In the genomic region with DNA sequence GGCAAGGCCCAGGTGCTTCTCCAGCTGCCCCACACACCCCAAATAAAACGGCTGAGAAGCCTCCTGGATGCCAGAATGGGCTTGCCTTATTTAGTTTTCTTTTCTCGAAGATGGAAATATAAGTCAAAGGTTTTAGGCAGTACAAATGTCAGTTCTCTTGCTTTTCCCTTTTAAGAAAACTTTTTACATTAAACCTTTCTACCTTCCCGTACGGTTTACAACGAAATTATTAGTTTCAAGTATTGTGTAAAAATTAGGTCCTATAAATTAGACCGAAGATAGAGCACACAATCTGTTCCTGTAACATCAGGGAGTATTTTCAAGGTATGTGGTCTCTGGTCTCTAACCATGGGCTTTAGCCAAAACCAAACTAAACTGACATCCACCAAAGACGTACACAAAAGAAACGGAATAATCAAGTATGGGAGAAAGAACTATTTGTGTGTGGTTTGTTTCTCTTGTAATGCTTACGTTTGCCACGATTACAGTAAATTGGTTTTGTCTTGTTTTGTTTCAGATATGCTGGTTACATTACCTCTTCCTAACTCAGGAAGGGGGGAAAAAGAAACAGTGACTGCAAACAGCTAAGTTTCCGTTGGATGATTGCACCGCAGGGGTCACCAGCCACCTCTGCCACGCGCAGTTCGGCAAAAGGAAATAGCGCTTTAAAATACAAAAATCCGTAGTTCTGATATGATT, we compare ENCODE assay signal across 9 mouse cellular contexts. TPM values are rescaled to one million over a fixed set of nuclear protein-coding genes. Genes with fewer than 3 reads are reported as not detected.
A peak's percentile ranks its signal among the peaks of the same experiment; 100 is the strongest.
DNase-seq lines count a peak whose midpoint lies in the region; ATAC-seq lines count a peak whose summit lies in the region.
"Had no signal": no experiment of that assay in that cellular context is flagged by ENCODE, and none has a peak within 500 bp of the region (broad histone marks: within the 10 kb centered on the region; RNA-seq: fewer than 3 reads in every experiment).

No protein-coding gene starts in this region.

- DNase-seq in kidney, postnatal 4 days: no peak
- DNase-seq in urinary bladder, adult 18-20 months (ENCODE audit: low spot score in 2 of 2): no peak
- DNase-seq in gastrocnemius, postnatal 4 days (ENCODE audit: low spot score in 2 of 2): no peak
- no peak for DNase-seq in adrenal gland, postnatal 14 days

- H3K27ac ChIP-seq in kidney, embryonic 16.5 days (ENCODE audit: low read length): peak overlapping the region; percentile 95
- H3K27ac ChIP-seq in embryonic facial prominence, embryonic 15.5 days (replicated peaks): 0 out of 2 replicates have a peak overlapping the region, but pooled peaks have one; percentile 41
- H3K27ac ChIP-seq in intestine, embryonic 15.5 days: no peak overlapping the region
- no peak overlapping the region for H3K27ac ChIP-seq in neural tube, embryonic 12.5 days

- H3K27me3 ChIP-seq in kidney, embryonic 16.5 days (ENCODE audit: insufficient read depth, low read length): peaks cover 26% of the 10 kb centered on the region
- H3K27me3 ChIP-seq in embryonic facial prominence, embryonic 15.5 days: peaks cover 60% of the 10 kb centered on the region
- H3K27me3 ChIP-seq in intestine, embryonic 15.5 days (replicated peaks): peaks cover 51% of the 10 kb centered on the region
- H3K27me3 ChIP-seq in neural tube, embryonic 12.5 days (replicated peaks): peaks cover 59% of the 10 kb centered on the region

- 7% methylated on average over 17 of the region's 17 CpGs for WGBS in kidney, embryonic 16.5 days
- WGBS in embryonic facial prominence, embryonic 15.5 days: 6% methylated on average over 17 of the region's 17 CpGs
- WGBS in intestine, embryonic 15.5 days: 9% methylated on average over 17 of the region's 17 CpGs
- WGBS in neural tube, embryonic 12.5 days: 3% methylated on average over 17 of the region's 17 CpGs

- peak overlapping the region; percentile 87 for H3K4me2 ChIP-seq in kidney, embryonic 16.5 days (replicated peaks; ENCODE audit: low read depth, low read length)
- H3K4me2 ChIP-seq in embryonic facial prominence, embryonic 15.5 days (replicated peaks): peak overlapping the region; percentile 93
- H3K4me2 ChIP-seq in intestine, embryonic 15.5 days (replicated peaks): peak overlapping the region; percentile 80
- peak overlapping the region; percentile 89 for H3K4me2 ChIP-seq in neural tube, embryonic 12.5 days (replicated peaks)

- H3K4me3 ChIP-seq in kidney, embryonic 16.5 days (ENCODE audit: low read length): peak overlapping the region; percentile 56
- peak overlapping the region; percentile 55 for H3K4me3 ChIP-seq in embryonic facial prominence, embryonic 15.5 days (replicated peaks)
- H3K4me3 ChIP-seq in intestine, embryonic 15.5 days (replicated peaks): peak overlapping the region; percentile 55
- peak overlapping the region; percentile 59 for H3K4me3 ChIP-seq in neural tube, embryonic 12.5 days

- no peaks in the 10 kb centered on the region for H3K36me3 ChIP-seq in kidney, embryonic 16.5 days (ENCODE audit: insufficient read depth, low read length)
- no peaks in the 10 kb centered on the region for H3K36me3 ChIP-seq in embryonic facial prominence, embryonic 15.5 days
- no peaks in the 10 kb centered on the region for H3K36me3 ChIP-seq in intestine, embryonic 15.5 days
- H3K36me3 ChIP-seq in neural tube, embryonic 12.5 days: no peaks in the 10 kb centered on the region

- H3K9ac ChIP-seq in kidney, embryonic 16.5 days (replicated peaks; ENCODE audit: low read length): peak overlapping the region; percentile 79
- 0 out of 2 replicates have a peak overlapping the region, but pooled peaks have one; percentile 9 for H3K9ac ChIP-seq in embryonic facial prominence, embryonic 15.5 days
- H3K9ac ChIP-seq in intestine, embryonic 15.5 days: no peak overlapping the region
- peak overlapping the region; percentile 38; the same call in 1 of the 2 replicates for H3K9ac ChIP-seq in neural tube, embryonic 12.5 days

- H3K4me1 ChIP-seq in kidney, embryonic 16.5 days (ENCODE audit: insufficient read depth, low read length): peaks cover 35% of the 10 kb centered on the region
- peaks cover 33% of the 10 kb centered on the region for H3K4me1 ChIP-seq in embryonic facial prominence, embryonic 15.5 days
- peaks cover 25% of the 10 kb centered on the region for H3K4me1 ChIP-seq in intestine, embryonic 15.5 days (replicated peaks)
- peaks cover 25% of the 10 kb centered on the region for H3K4me1 ChIP-seq in neural tube, embryonic 12.5 days

- H3K9me3 ChIP-seq in kidney, embryonic 16.5 days (ENCODE audit: low read length): no peaks in the 10 kb centered on the region
- no peaks in the 10 kb centered on the region for H3K9me3 ChIP-seq in embryonic facial prominence, embryonic 15.5 days (replicated peaks)
- H3K9me3 ChIP-seq in intestine, embryonic 15.5 days: no peaks in the 10 kb centered on the region
- no peaks in the 10 kb centered on the region for H3K9me3 ChIP-seq in neural tube, embryonic 12.5 days

- ATAC-seq in kidney, embryonic 16.5 days (ENCODE audit: low FRiP score, low TSS enrichment): no peak
- ATAC-seq in embryonic facial prominence, embryonic 15.5 days (ENCODE audit: insufficient number of reproducible peaks, low FRiP score, low TSS enrichment, low read depth): no peak
- no peak for ATAC-seq in intestine, embryonic 15.5 days
- no peak for ATAC-seq in neural tube, embryonic 12.5 days (ENCODE audit: low FRiP score, low read depth)
- ATAC-seq: Patski had no signal

RNA-seq across cellular contexts. Expression of a gene that starts 41.3 kb away (rescaled TPM):
- polyA plus RNA-seq in kidney, embryonic 16.5 days (2015; fragmentation: Nextera tagmentation; extraction: Ambion mirVana): 78.3 and 80.4 TPM in 2 replicates
- polyA plus RNA-seq in embryonic facial prominence, embryonic 15.5 days (2015; fragmentation: Nextera tagmentation; extraction: Ambion mirVana): 8.8 and 9.0 TPM in 2 replicates
- polyA plus RNA-seq in intestine, embryonic 15.5 days (2015; fragmentation: Nextera tagmentation; extraction: Ambion mirVana): 11.6 and 13.1 TPM in 2 replicates
- 16.1 and 18.4 TPM in 2 replicates for polyA plus RNA-seq in neural tube, embryonic 12.5 days (2016; fragmentation: Nextera tagmentation; extraction: Ambion mirVana)
- total RNA-seq in gastrocnemius, postnatal 4 days (2021): 10 to 100 TPM; 15.6 to 18.0 TPM
- total RNA-seq in adrenal gland, postnatal 14 days (2021): 15.4 and 15.6 TPM in 2 replicates

Comparison
In these comparisons a context has a peak if more than half of its experiments do, and no peak if none do; other contexts are left out.
1. H3K27ac ChIP-seq: peak in kidney, embryonic 16.5 days (single experiment) and embryonic facial prominence, embryonic 15.5 days (single experiment); none in intestine, embryonic 15.5 days (single experiment) and neural tube, embryonic 12.5 days (single experiment).
2. Peak in every context shown above with its lines, with median percentiles within 50 percentile points of each other: H3K4me2 ChIP-seq and H3K4me3 ChIP-seq.